Mouse (Mus musculus) neural tube, embryonic 11.5 days (tissue): ENCODE measurements around the gene Zfp646. TPM values are rescaled to one million over a fixed set of nuclear protein-coding genes. Genes with fewer than 3 reads are reported as not detected.

Experiments used
- ATAC-seq: fragments of 200-750 bp; cut with Nextera tagmentation; 2 replicates; pipeline ENCODE4 v1.8.0; 2017; ENCODE audit warnings: moderate number of reproducible peaks, mild to moderate bottlenecking, moderate TSS enrichment, moderate library complexity; ENCODE audit not compliant: insufficient read depth, low FRiP score, low TSS enrichment
- DNase-seq: peaks from one replicate; pipeline ENCODE4 v3.0.0-alpha.2; 2015; ENCODE audit warnings: low spot score
- H3K27ac ChIP-seq: fragments of 300-500 bp; sonication (generic); 2 replicates; pipeline ENCODE4 v1.5.1; 2014; ENCODE audit warnings: low read depth, mild to moderate bottlenecking, low read length
- H3K27me3 ChIP-seq: fragments of 300-500 bp; sonication (generic); 2 replicates; pipeline ENCODE4 v1.6.1; 2014; ENCODE audit warnings: mild to moderate bottlenecking, low read length, mixed read lengths; ENCODE audit not compliant: control insufficient read depth, insufficient read depth
- H3K36me3 ChIP-seq: fragments of 300-500 bp; sonication (generic); 2 replicates; pipeline ENCODE4 v1.6.1; 2014; ENCODE audit warnings: mild to moderate bottlenecking, low read length, moderate library complexity, mixed read lengths; ENCODE audit not compliant: control insufficient read depth, insufficient read depth
- H3K4me1 ChIP-seq: fragments of 300-500 bp; sonication (generic); 2 replicates; pipeline ENCODE4 v1.6.1; 2014; ENCODE audit warnings: low read length, mixed read lengths; ENCODE audit not compliant: control insufficient read depth, insufficient read depth
- H3K4me2 ChIP-seq: fragments of 300-500 bp; sonication (generic); 2 replicates; pipeline ENCODE4 v1.6.1; 2014; ENCODE audit warnings: low read depth, mild to moderate bottlenecking, moderate library complexity
- H3K4me3 ChIP-seq: fragments of 300-500 bp; sonication (generic); 2 replicates; pipeline ENCODE4 v1.5.1; 2014; ENCODE audit warnings: low read depth, low read length
- H3K9ac ChIP-seq: fragments of 300-500 bp; sonication (generic); 2 replicates; pipeline ENCODE4 v1.6.1; 2014; ENCODE audit warnings: mild to moderate bottlenecking, low read length
- H3K9me3 ChIP-seq: fragments of 300-500 bp; sonication (generic); 2 replicates; pipeline ENCODE4 v1.6.1; 2016; ENCODE audit warnings: low read length; ENCODE audit not compliant: control insufficient read depth
- whole genome bisulfite sequencing: fragments of 180-500 bp; shearing (Covaris S2); extraction: QIAGEN DNeasy Blood & Tissue Kit; methylation state at CpG from one replicate; pipeline ENCODE4 v1.1.7; 2014; 5-methylcytosine and 5-hydroxymethylcytosine counted together
- polyA plus RNA-seq: library from polyadenylated mRNA; unstranded; fragments of >200 nt; fragmentation: Nextera tagmentation; extraction: Ambion mirVana; gene quantifications from 2 replicates; pipeline ENCODE4 v1.2.1, GENCODE M21; 2014

Gene Zfp646
- polyA plus RNA-seq, 1 experiment from 2014 or later, result 21.9 TPM

DNA sequence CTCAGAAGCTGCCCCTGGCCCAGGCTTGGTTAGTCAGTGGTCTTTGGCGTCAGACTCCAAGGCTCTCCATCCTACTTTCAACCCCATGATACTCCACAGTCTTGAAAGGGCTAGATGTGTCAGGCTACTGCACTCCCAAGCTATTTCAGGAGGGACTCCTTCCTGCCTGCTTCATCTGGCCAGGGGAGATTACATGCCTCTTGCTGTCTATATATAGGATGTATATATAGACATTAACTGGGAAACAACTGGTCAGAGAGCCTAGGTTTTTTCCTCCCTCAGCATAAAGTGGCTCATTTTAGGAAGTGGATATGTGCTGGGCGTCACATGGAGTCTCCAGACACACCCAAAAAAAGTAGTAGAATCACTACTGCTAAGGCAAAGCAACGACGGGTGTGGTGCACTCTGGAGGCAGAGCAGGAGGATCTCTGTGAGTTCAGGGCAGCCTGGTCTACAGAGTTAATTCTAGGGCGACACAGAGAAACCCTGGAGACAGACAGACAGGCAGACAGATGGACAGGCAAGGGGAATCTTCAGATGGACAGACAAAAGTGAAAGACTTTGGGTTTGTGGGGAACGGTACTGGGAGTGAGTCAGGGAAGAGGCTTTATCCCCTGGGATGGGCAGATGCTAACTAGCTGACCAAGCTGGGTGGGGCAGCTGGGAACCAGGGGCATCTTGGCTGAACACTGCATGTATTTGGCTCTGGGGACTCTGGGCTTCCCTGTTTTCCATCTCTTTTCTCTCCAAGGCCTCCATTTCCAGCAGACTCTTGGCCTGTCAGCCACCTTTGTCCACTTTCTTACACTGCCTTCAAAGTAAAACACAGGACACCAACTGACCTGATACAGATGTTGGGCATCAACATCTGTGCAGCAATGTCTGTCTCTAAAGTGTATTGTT, 25.8 kb upstream of the Zfp646 start:
- Histone ChIP-seq H3K4me3 (no peak overlapping the region), H3K27ac (no peak overlapping the region), H3K27me3 (no peaks in the 10 kb centered on the region), H3K4me1 (no peaks in the 10 kb centered on the region), H3K9ac (no peak overlapping the region), H3K9me3 (no peaks in the 10 kb centered on the region), H3K36me3 (no peaks in the 10 kb centered on the region), H3K4me2 (no peak overlapping the region)
- ATAC-seq, result no peak
- no peak for DNase-seq
- 80% methylated on average over 6 of the region's 6 CpGs for WGBS

DNA sequence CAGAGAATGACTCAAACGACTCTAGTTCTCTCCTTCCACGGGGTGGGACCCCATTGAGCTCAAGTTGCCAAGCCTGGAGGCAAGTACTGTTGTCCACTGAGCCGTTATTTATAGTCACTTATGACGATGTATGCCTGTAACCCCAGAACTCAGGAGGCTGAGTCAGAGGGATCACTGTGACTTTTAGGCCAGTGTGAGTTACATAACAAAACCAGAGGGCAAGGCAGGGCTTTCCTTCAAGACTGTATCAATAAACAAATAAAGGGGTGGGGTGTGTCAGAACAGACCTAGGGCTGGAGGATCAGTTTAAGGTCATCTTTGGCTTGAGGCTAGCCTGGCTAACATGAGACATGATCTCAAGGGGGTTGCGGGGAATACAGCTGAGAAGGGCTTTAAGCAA, 25.1 kb upstream of the Zfp646 start:
- H3K9ac ChIP-seq, result no peak overlapping the region
- no peak for DNase-seq
- H3K4me1 ChIP-seq, result no peaks in the 10 kb centered on the region
- H3K9me3 ChIP-seq, result no peaks in the 10 kb centered on the region
- H3K27ac ChIP-seq, result no peak overlapping the region
- H3K27me3 ChIP-seq, result no peaks in the 10 kb centered on the region
- no peak overlapping the region for H3K4me3 ChIP-seq
- 72% methylated on average over 5 of the region's 5 CpGs for WGBS
- H3K4me2 ChIP-seq, result no peak overlapping the region
- no peak for ATAC-seq
- H3K36me3 ChIP-seq, result no peaks in the 10 kb centered on the region

DNA sequence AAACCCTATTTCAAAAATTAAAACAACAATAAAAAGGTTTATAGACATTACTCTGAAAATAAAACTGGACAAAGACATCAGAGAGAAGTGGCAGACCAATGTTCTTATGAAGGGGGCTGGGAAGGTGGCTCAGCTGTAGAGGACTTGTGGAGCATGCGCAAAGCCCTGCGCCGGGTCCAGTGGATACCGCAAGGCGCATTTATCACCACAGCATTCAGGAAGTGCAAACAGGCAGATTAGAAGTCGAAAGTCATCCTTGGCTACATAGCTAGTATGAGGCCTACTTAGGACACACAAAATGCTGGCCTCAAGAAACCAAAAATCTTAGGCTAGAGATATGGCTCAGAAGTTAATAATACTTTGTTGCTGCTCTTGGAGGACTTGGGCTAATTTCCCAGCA, 17.8 kb upstream of the Zfp646 start:
- no peak overlapping the region for H3K27ac ChIP-seq
- DNase-seq, result no peak
- WGBS, result 96% methylated on average over 6 of the region's 6 CpGs
- H3K27me3 ChIP-seq, result no peaks in the 10 kb centered on the region
- no peaks in the 10 kb centered on the region for H3K4me1 ChIP-seq
- ATAC-seq, result no peak
- no peak overlapping the region for H3K4me2 ChIP-seq
- H3K4me3 ChIP-seq, result no peak overlapping the region
- no peak overlapping the region for H3K9ac ChIP-seq
- H3K36me3 ChIP-seq, result no peaks in the 10 kb centered on the region
- H3K9me3 ChIP-seq, result no peaks in the 10 kb centered on the region

DNA sequence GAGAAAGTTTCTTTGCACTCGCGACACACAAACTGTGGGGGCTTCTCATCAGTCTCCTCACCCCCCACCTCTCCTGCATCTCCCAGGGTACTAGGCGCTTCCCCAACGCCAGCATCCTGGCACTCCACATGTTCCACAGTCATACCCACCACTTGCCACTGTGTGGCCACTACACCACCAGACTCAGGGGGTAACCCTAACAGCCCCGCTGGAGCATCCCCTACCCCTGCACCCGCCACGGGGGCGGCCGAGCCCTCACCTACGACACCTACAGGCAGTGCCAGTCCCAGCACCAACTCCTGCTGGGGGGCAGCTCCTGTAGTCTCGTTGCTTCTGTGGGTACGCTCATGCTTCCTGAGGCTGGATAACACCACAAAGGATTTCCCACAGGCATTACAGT, 9.6 kb upstream of the Zfp646 start:
- Histone ChIP-seq H3K9ac (no peak overlapping the region), H3K36me3 (peaks cover 23% of the 10 kb centered on the region)

DNA sequence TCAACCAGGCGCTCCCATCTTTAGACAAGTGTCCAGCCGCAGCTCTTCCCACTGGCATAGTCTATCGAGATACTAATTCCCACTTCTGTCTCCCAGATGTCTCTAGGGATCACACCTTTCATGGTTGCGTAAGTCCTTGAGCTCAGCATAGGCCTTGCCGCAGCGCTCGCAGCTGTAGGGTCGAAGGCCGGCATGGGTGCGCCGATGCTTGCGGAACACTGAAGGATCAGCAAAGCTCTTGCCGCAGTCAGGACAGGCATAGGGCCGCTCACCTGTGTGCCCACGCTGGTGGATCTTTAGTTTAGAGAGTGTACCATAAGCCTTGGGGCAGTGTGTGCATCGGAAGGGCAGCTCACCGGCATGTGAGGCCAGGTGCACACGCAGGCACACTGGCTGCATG, 8.4 kb upstream of the Zfp646 start:
- H3K9ac ChIP-seq, result no peak overlapping the region
- no peak for ATAC-seq
- no peak overlapping the region for H3K4me2 ChIP-seq
- H3K4me1 ChIP-seq, result no peaks in the 10 kb centered on the region
- H3K9me3 ChIP-seq, result no peaks in the 10 kb centered on the region
- 97% methylated on average over 18 of the region's 18 CpGs for WGBS
- H3K4me3 ChIP-seq, result no peak overlapping the region
- no peaks in the 10 kb centered on the region for H3K27me3 ChIP-seq
- H3K27ac ChIP-seq, result no peak overlapping the region
- DNase-seq, result no peak
- peaks cover 23% of the 10 kb centered on the region for H3K36me3 ChIP-seq

More for the DNA sequence above, 9.6 kb upstream of the Zfp646 start:
- ATAC-seq (no peak), DNase-seq (no peak)
- Histone ChIP-seq H3K4me2 (no peak overlapping the region), H3K4me1 (no peaks in the 10 kb centered on the region), H3K27ac (no peak overlapping the region), H3K4me3 (no peak overlapping the region), H3K27me3 (no peaks in the 10 kb centered on the region), H3K9me3 (no peaks in the 10 kb centered on the region)
- 95% methylated on average over 12 of the region's 12 CpGs for WGBS

DNA sequence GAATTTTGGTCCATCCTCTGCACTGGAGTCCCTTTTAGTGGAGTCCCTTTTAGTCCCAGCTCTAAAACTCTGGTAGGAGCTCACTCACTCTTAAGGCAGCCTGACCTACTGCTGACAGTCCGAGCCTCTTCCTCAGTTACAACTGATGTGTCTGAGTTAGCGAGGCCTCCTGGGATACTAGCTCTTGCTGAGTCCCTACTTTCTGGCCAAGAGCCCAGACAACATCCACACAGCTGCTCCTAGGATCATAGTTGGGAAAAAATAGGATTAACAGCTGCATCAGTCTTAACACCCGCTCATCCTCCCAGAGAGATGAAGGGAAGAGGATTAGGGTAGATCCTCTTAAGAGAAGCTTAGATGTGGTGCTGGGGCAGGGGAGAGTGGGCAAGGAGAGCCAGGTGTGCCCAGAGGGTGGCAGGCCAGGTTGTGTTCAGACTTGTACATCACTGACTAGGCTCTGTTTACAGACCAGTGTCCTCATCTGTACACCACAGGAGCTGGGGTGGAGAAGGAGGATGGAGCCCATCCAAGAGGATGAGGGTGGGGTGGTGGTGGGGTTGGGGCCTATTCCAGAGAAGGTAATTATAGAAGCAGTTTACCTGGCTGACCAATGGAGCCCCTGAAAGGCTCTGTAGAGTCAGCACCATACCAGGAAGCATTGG, 6.7 kb upstream of the Zfp646 start:
- WGBS, result 91% methylated on average over 3 of the region's 3 CpGs
- no peak for ATAC-seq
- no peak overlapping the region for H3K27ac ChIP-seq
- peaks cover 7% of the 10 kb centered on the region for H3K4me1 ChIP-seq
- no peak overlapping the region for H3K4me2 ChIP-seq
- H3K27me3 ChIP-seq, result no peaks in the 10 kb centered on the region
- H3K4me3 ChIP-seq, result no peak overlapping the region
- peaks cover 25% of the 10 kb centered on the region for H3K36me3 ChIP-seq
- no peaks in the 10 kb centered on the region for H3K9me3 ChIP-seq
- no peak for DNase-seq
- H3K9ac ChIP-seq, result no peak overlapping the region

DNA sequence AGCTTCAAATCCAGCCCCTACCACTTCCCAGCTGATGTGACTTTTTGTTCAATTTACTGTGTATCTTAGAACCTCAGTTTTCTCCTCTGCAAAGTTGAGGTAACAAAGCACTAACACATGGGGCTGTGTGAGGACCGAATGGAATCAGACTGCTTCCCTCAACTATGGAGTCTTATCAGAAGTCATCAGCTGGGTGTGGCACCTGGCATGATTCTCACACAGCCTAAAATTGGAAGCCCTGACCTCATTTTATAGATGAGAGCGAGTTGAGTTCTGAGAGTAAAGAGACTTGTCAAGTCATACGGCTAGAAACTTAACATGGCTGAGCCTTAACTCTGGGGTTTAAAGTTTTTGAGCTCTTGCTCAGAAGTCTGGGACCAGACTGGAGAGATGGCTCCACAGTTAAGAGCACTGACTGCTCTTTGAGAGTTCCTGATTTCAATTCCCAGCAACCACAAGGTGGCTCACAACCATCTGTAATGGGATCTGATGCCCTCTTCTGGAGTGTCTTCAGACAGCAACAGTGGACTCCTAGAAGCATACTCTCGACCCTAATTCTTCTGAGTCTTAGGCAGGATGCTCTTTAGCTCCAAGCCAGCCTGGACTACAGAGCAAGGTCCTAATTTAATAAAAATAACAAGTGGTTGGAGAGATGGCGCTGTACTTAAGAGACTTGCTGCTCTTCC, 5.7 kb upstream of the Zfp646 start:
- DNase-seq (no peak), ATAC-seq (no peak)
- Histone ChIP-seq H3K4me3 (no peak overlapping the region), H3K36me3 (peaks cover 25% of the 10 kb centered on the region), H3K27ac (no peak overlapping the region), H3K4me2 (no peak overlapping the region), H3K9ac (no peak overlapping the region), H3K27me3 (no peaks in the 10 kb centered on the region), H3K4me1 (peaks cover 11% of the 10 kb centered on the region), H3K9me3 (no peaks in the 10 kb centered on the region)
- WGBS, result 85% methylated on average over 5 of the region's 5 CpGs

DNA sequence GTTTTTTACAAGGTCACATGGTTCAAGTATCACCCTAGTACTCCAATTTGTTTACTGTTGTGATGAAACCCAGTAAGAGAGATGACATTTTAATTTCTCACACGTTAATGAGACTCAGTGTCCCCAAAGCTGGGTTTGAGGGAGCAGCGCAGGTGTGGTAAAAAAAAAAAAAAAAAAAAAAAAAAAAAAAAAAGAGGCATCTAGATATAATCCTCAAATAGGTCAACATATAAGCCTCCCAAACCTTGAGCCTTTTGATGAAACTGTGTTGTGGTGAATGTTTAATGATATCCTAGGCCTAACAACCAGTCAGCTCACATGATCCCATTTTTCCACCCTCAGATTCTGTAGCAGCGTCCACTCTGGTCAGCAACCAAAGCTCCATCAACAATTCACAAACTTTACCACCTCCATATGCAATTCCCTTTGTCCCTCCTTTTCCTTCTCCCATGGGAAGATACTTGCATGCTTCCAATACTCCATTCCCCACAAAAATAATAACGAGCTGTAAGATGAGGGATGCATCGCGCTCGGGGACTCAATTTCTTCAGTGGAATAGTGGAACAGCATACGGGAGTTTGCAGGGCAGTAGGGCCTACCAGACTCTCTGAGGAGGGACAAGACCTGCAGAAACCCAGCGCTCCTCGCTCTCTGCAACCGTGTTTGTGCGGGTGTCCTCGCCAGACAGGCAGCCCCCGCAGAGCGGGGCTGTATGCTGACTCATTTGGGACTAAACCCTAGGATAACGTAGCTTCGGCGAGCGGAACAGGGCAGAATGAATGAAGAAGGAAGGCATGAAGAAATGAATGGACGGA, 1.0 kb upstream of the Zfp646 start:
- no peak for ATAC-seq
- DNase-seq, result no peak
- H3K27ac ChIP-seq, result peak overlapping the region; percentile 98
- H3K36me3 ChIP-seq, result peaks cover 18% of the 10 kb centered on the region
- H3K27me3 ChIP-seq, result no peaks in the 10 kb centered on the region
- peak overlapping the region; percentile 95 for H3K4me3 ChIP-seq
- H3K4me1 ChIP-seq, result peaks cover 16% of the 10 kb centered on the region
- H3K9ac ChIP-seq, result peak overlapping the region; percentile 98
- H3K4me2 ChIP-seq, result peak overlapping the region; percentile 67
- no peaks in the 10 kb centered on the region for H3K9me3 ChIP-seq
- WGBS, result 5% methylated on average over 20 of the region's 20 CpGs
